Mouse (Mus musculus) stomach, embryonic 16.5 days (tissue): ENCODE measurements around the gene Fam126b. TPM values are rescaled to one million over a fixed set of nuclear protein-coding genes. Genes with fewer than 3 reads are reported as not detected.
"Not testable (repeated sequence)": the region's sequence is repeated elsewhere in the genome, so short reads cannot be mapped to it uniquely, and the experiment has no call there.

ENCODE experiments used
- ATAC-seq: fragments of 200-750 bp; cut with Nextera tagmentation; 2 replicates; pipeline ENCODE4 v1.8.0; 2017; ENCODE audit warnings: moderate number of reproducible peaks, moderate TSS enrichment; ENCODE audit not compliant: insufficient read depth, low FRiP score
- H3K27ac ChIP-seq: fragments of 300-500 bp; sonication (generic); 2 replicates; pipeline ENCODE4 v1.5.1; 2014; ENCODE audit warnings: low read length
- H3K27me3 ChIP-seq: fragments of 300-500 bp; sonication (generic); 2 replicates; pipeline ENCODE4 v1.6.1; 2014; ENCODE audit warnings: low read length, control low read depth, mixed read lengths; ENCODE audit not compliant: control insufficient read depth, insufficient read depth
- H3K36me3 ChIP-seq: fragments of 300-500 bp; sonication (generic); 2 replicates; pipeline ENCODE4 v1.6.1; 2014; ENCODE audit warnings: low read length; ENCODE audit not compliant: control insufficient read depth, insufficient read depth
- H3K4me1 ChIP-seq: fragments of 300-500 bp; sonication (generic); 2 replicates; pipeline ENCODE4 v1.6.1; 2014; ENCODE audit warnings: low read length, control low read depth, mixed read lengths; ENCODE audit not compliant: control insufficient read depth, insufficient read depth
- H3K4me2 ChIP-seq: fragments of 300-500 bp; sonication (generic); 2 replicates; pipeline ENCODE4 v1.6.1; 2014; ENCODE audit warnings: low read depth, low read length, mixed read lengths
- H3K4me3 ChIP-seq: fragments of 300-500 bp; sonication (generic); replicated peaks from 2 replicates; pipeline ENCODE4 v1.5.1; 2014; ENCODE audit warnings: mild to moderate bottlenecking, low read length
- H3K9ac ChIP-seq: fragments of 300-500 bp; sonication (generic); 2 replicates; pipeline ENCODE4 v1.6.1; 2014; ENCODE audit warnings: low read length
- H3K9me3 ChIP-seq: fragments of 300-500 bp; sonication (generic); replicated peaks from 2 replicates; pipeline ENCODE4 v1.6.1; 2016; ENCODE audit warnings: low read length, control low read depth; ENCODE audit not compliant: control insufficient read depth
- WGBS: fragments of 180-500 bp; shearing (Covaris S2); extraction: QIAGEN DNeasy Blood & Tissue Kit; methylation state at CpG from one replicate; pipeline ENCODE4 v1.1.7; 2014; 5-methylcytosine and 5-hydroxymethylcytosine counted together
- polyA plus RNA-seq: library from polyadenylated mRNA; unstranded; fragments of >200 nt; fragmentation: Nextera tagmentation; extraction: Ambion mirVana; gene quantifications from 2 replicates; pipeline ENCODE4 v1.2.1, GENCODE M21; 2015

Gene Fam126b
- 9.5 TPM in 2 replicates for polyA plus RNA-seq

GRCm38 (mm10) chr1:58586171-58586997, at the start of gene Fam126b, which contains the start of gene Ndufb3:
Fam126b (minus strand) TSS chr1:58586323.
Ndufb3 (plus strand) TSS chr1:58586384.
- Histone ChIP-seq H3K4me2 (peak within 1 kb of the TSS; percentile 65), H3K27ac (peak within 1 kb of the TSS; percentile 78), H3K36me3 (no peaks in the 10 kb centered on the region), H3K4me1 (peaks cover 8% of the 10 kb centered on the region), H3K9me3 (no peaks in the 10 kb centered on the region), H3K9ac (peak within 1 kb of the TSS; percentile 91), H3K27me3 (no peaks in the 10 kb centered on the region), H3K4me3 (peak within 1 kb of the TSS; percentile 89)
- under 1% methylated on average over 40 of the region's 41 CpGs for WGBS
- peak; percentile 97 for ATAC-seq

GRCm38 (mm10) chr1:58628847-58629246, 42.7 kb upstream of the Fam126b start:
- not testable (repeated sequence) for ATAC-seq

GRCm38 (mm10) chr1:58621996-58622748, 36.0 kb upstream of the Fam126b start:
- Histone ChIP-seq H3K9ac (no peak overlapping the region), H3K36me3 (no peaks in the 10 kb centered on the region), H3K27me3 (peaks cover 2% of the 10 kb centered on the region; the same call in 1 of the 2 replicates), H3K4me3 (no peak overlapping the region), H3K27ac (no peak overlapping the region), H3K4me1 (0 out of 2 replicates have a peak, but pooled peaks cover 4% of the 10 kb centered on the region), H3K9me3 (no peaks in the 10 kb centered on the region), H3K4me2 (no peak overlapping the region)
- 49% methylated on average over 7 of the region's 7 CpGs for WGBS
- ATAC-seq = no peak; the same call in 1 of the 2 replicates

More at GRCm38 (mm10) chr1:58628847-58629246, 42.7 kb upstream of the Fam126b start:
- H3K9me3 ChIP-seq, H3K4me2 ChIP-seq, H3K27me3 ChIP-seq, H3K4me3 ChIP-seq, H3K36me3 ChIP-seq, H3K4me1 ChIP-seq, H3K9ac ChIP-seq, H3K27ac ChIP-seq: not testable (repeated sequence)
- WGBS = 64% methylated on average over 1 of the region's 2 CpGs

- no peaks in the 10 kb centered on the region for H3K36me3 ChIP-seq
- H3K27ac ChIP-seq = no peak overlapping the region
- no peak overlapping the region for H3K4me3 ChIP-seq
- WGBS = 70% methylated on average over 3 of the region's 3 CpGs
- no peak for ATAC-seq
- no peak overlapping the region for H3K4me2 ChIP-seq
- H3K9me3 ChIP-seq = no peaks in the 10 kb centered on the region
- no peak overlapping the region for H3K9ac ChIP-seq
- peaks cover 2% of the 10 kb centered on the region; the same call in 1 of the 2 replicates for H3K27me3 ChIP-seq
- H3K4me1 ChIP-seq = 0 out of 2 replicates have a peak, but pooled peaks cover 4% of the 10 kb centered on the region
These were observed 35.1 kb upstream of the Fam126b start for GRCm38 (mm10) chr1:58621251-58621650.

GRCm38 (mm10) chr1:58618766-58619165, 32.6 kb upstream of the Fam126b start:
- H3K4me2 ChIP-seq = no peak overlapping the region
- H3K27ac ChIP-seq = no peak overlapping the region
- no peaks in the 10 kb centered on the region for H3K36me3 ChIP-seq
- H3K9me3 ChIP-seq = no peaks in the 10 kb centered on the region
- H3K27me3 ChIP-seq = 0 out of 2 replicates have a peak, but pooled peaks cover under 1% of the 10 kb centered on the region
- no peak overlapping the region for H3K9ac ChIP-seq
- WGBS = 80% methylated on average over 2 of the region's 2 CpGs
- H3K4me3 ChIP-seq = no peak overlapping the region
- H3K4me1 ChIP-seq = peaks cover 8% of the 10 kb centered on the region; the same call in 1 of the 2 replicates
- no peak for ATAC-seq

- peaks cover 8% of the 10 kb centered on the region; the same call in 1 of the 2 replicates for H3K4me1 ChIP-seq
- H3K4me2 ChIP-seq = no peak overlapping the region
- WGBS = 65% methylated on average over 6 of the region's 6 CpGs
- ATAC-seq = no peak
- no peaks in the 10 kb centered on the region for H3K9me3 ChIP-seq
- H3K27ac ChIP-seq = no peak overlapping the region
- no peak overlapping the region for H3K4me3 ChIP-seq
- no peaks in the 10 kb centered on the region for H3K27me3 ChIP-seq
- H3K36me3 ChIP-seq = no peaks in the 10 kb centered on the region
- no peak overlapping the region for H3K9ac ChIP-seq
These were observed 32.0 kb upstream of the Fam126b start for GRCm38 (mm10) chr1:58617978-58618668.

GRCm38 (mm10) chr1:58617076-58617475, 31.0 kb upstream of the Fam126b start:
- no peak for ATAC-seq
- H3K4me2 ChIP-seq = no peak overlapping the region
- H3K4me1 ChIP-seq = peaks cover 8% of the 10 kb centered on the region; the same call in 1 of the 2 replicates
- 49% methylated on average over 5 of the region's 5 CpGs for WGBS
- H3K9ac ChIP-seq = no peak overlapping the region
- H3K9me3 ChIP-seq = no peaks in the 10 kb centered on the region
- H3K27me3 ChIP-seq = no peaks in the 10 kb centered on the region
- no peak overlapping the region for H3K27ac ChIP-seq
- H3K4me3 ChIP-seq = no peak overlapping the region
- no peaks in the 10 kb centered on the region for H3K36me3 ChIP-seq

GRCm38 (mm10) chr1:58616176-58616575, 30.1 kb upstream of the Fam126b start:
- WGBS = 54% methylated on average over 3 of the region's 3 CpGs
- no peak for ATAC-seq

More at GRCm38 (mm10) chr1:58616176-58616575, 30.1 kb upstream of the Fam126b start:
- H3K36me3 ChIP-seq = no peaks in the 10 kb centered on the region
- peaks cover 8% of the 10 kb centered on the region; the same call in 1 of the 2 replicates for H3K4me1 ChIP-seq
- H3K9me3 ChIP-seq = no peaks in the 10 kb centered on the region
- H3K4me2 ChIP-seq = no peak overlapping the region
- H3K9ac ChIP-seq = no peak overlapping the region
- H3K27ac ChIP-seq = no peak overlapping the region
- no peaks in the 10 kb centered on the region for H3K27me3 ChIP-seq
- no peak overlapping the region for H3K4me3 ChIP-seq
